Mouse (Mus musculus) heart, postnatal 10 days (tissue): ENCODE measurements around the gene Gnaz. TPM values are rescaled to one million over a fixed set of nuclear protein-coding genes. Genes with fewer than 3 reads are reported as not detected.
A peak's percentile ranks its signal among the peaks of the same experiment; 100 is the strongest.
"Not testable (repeated sequence)": the region's sequence is repeated elsewhere in the genome, so short reads cannot be mapped to it uniquely, and the experiment has no call there.

ENCODE experiments used
- DNase-seq, 2 experiments: peaks; one replicate each; pipeline ENCODE4 v3.0.0; 2021
- intact Hi-C: fragments of 180-260 bp; cut with DNase I; formaldehyde crosslinking; loops from one replicate; pipeline ENCODE4 v1.15.1; 2025
- total RNA-seq, 2 experiments: library from RNA; stranded (reverse); gene quantifications; 2 replicates each; pipeline ENCODE4 v1.2.3; 2021

The Gnaz gene
- total RNA-seq, 2 experiments from 2014 or later = 1.3 to 1.5 TPM

- DNase-seq = peak; percentile 73 to 81
These were observed 54.2 kb downstream of the Gnaz start for GRCm38 (mm10) chr10:75021138-75021537.

GRCm38 (mm10) chr10:75026491-75026890 is 59.5 kb downstream of the Gnaz start:
- intact Hi-C loops = no loop called here
- DNase-seq = no peak

More at GRCm38 (mm10) chr10:75021138-75021537, 54.2 kb downstream of the Gnaz start:
- intact Hi-C loops = loop anchor here (1.0 kb wide), 1 partner anchor 84 kb away; no protein-coding TSS in a partner anchor

GRCm38 (mm10) chr10:75028743-75029142 is 61.8 kb downstream of the Gnaz start:
- no peak for DNase-seq
- intact Hi-C loops = no loop called here

- DNase-seq = no peak
- intact Hi-C loops = no loop called here
These were observed 62.7 kb downstream of the Gnaz start for GRCm38 (mm10) chr10:75029677-75030076.

GRCm38 (mm10) chr10:75030234-75030633 is 63.3 kb downstream of the Gnaz start:
- intact Hi-C loops = no loop called here
- no peak for DNase-seq

- DNase-seq = no peak
- intact Hi-C loops = no loop called here
These were observed 64.6 kb downstream of the Gnaz start for GRCm38 (mm10) chr10:75031345-75032114.

- intact Hi-C loops = no loop called here
- DNase-seq = peak; percentile 74 to 80
These were observed 65.4 kb downstream of the Gnaz start, which contains the start of gene Rsph14 for GRCm38 (mm10) chr10:75032395-75032794. Rsph14 (minus strand) TSS chr10:75032586.

GRCm38 (mm10) chr10:75036883-75037379 is 70.0 kb downstream of the Gnaz start, which contains the start of gene Rab36:
Rab36 (plus strand) TSS chr10:75037058.
- DNase-seq = peak; percentile 96 to 97
- intact Hi-C loops = no loop called here

GRCm38 (mm10) chr10:75042060-75042459 is 75.1 kb downstream of the Gnaz start:
- intact Hi-C loops, DNase-seq: not testable (repeated sequence)

GRCm38 (mm10) chr10:75044459-75044858 is 77.5 kb downstream of the Gnaz start:
- intact Hi-C loops = no loop called here
- no peak for DNase-seq

GRCm38 (mm10) chr10:75045831-75046230 is 78.9 kb downstream of the Gnaz start:
- DNase-seq = no peak
- intact Hi-C loops = no loop called here

- intact Hi-C loops = no loop called here
- DNase-seq = no peak
These were observed 81.7 kb downstream of the Gnaz start for GRCm38 (mm10) chr10:75048711-75049110.

- intact Hi-C loops = no loop called here
- no peak for DNase-seq
These were observed 84.5 kb downstream of the Gnaz start for GRCm38 (mm10) chr10:75051364-75052074.

GRCm38 (mm10) chr10:75052902-75053301 is 85.9 kb downstream of the Gnaz start:
- no peak for DNase-seq
- intact Hi-C loops = no loop called here

- intact Hi-C loops = no loop called here
- DNase-seq = no peak
These were observed 86.7 kb downstream of the Gnaz start for GRCm38 (mm10) chr10:75053655-75054054.

GRCm38 (mm10) chr10:75054125-75054524 is 87.1 kb downstream of the Gnaz start:
- peak; percentile 61 to 64 for DNase-seq
- intact Hi-C loops = no loop called here

- intact Hi-C loops = no loop called here
- no peak for DNase-seq
These were observed 88.7 kb downstream of the Gnaz start for GRCm38 (mm10) chr10:75055672-75056071.

- intact Hi-C loops = no loop called here
- no peak for DNase-seq
These were observed 89.3 kb downstream of the Gnaz start for GRCm38 (mm10) chr10:75056255-75056654.

GRCm38 (mm10) chr10:75058336-75058735 is 91.4 kb downstream of the Gnaz start:
- intact Hi-C loops = no loop called here
- DNase-seq = no peak

- intact Hi-C loops = loop anchor here (1.0 kb wide), 1 partner anchor 92 kb away; no protein-coding TSS in a partner anchor
- no peak for DNase-seq
These were observed 91.9 kb downstream of the Gnaz start for GRCm38 (mm10) chr10:75058761-75059395.

- intact Hi-C loops = loop anchor here (1.0 kb wide), 1 partner anchor 92 kb away; no protein-coding TSS in a partner anchor
- peak; percentile 84 to 87 for DNase-seq
These were observed 92.4 kb downstream of the Gnaz start for GRCm38 (mm10) chr10:75059396-75059795.
